Mouse (Mus musculus) liver, embryonic 15.5 days (tissue): ENCODE measurements around the gene Ccnyl1. TPM values are rescaled to one million over a fixed set of nuclear protein-coding genes. Genes with fewer than 3 reads are reported as not detected.

Experiments used
- ATAC-seq: fragments of 200-750 bp; cut with Nextera tagmentation; 2 replicates; pipeline ENCODE4 v1.8.0; 2017; ENCODE audit warnings: moderate number of reproducible peaks, mild to moderate bottlenecking, moderate library complexity; ENCODE audit not compliant: insufficient read depth
- H3K27ac ChIP-seq: fragments of 300-500 bp; sonication (generic); replicated peaks from 2 replicates; pipeline ENCODE4 v1.5.1; 2015; ENCODE audit warnings: mild to moderate bottlenecking, inconsistent platforms
- H3K27me3 ChIP-seq: fragments of 300-500 bp; sonication (generic); 2 replicates; pipeline ENCODE4 v1.6.1; 2015; ENCODE audit warnings: mild to moderate bottlenecking, inconsistent platforms
- H3K36me3 ChIP-seq: fragments of 300-500 bp; sonication (generic); replicated peaks from 2 replicates; pipeline ENCODE4 v1.6.1; 2015; ENCODE audit warnings: moderate library complexity, mild to moderate bottlenecking, inconsistent platforms
- H3K4me1 ChIP-seq: fragments of 300-500 bp; sonication (generic); replicated peaks from 2 replicates; pipeline ENCODE4 v1.6.1; 2015; ENCODE audit warnings: inconsistent platforms
- H3K4me2 ChIP-seq: fragments of 300-500 bp; sonication (generic); 2 replicates; pipeline ENCODE4 v1.6.1; 2015; ENCODE audit warnings: moderate library complexity, mild to moderate bottlenecking, inconsistent platforms
- H3K4me3 ChIP-seq: fragments of 300-500 bp; sonication (generic); replicated peaks from 2 replicates; pipeline ENCODE4 v1.5.1; 2015; ENCODE audit warnings: mild to moderate bottlenecking, inconsistent platforms
- H3K9ac ChIP-seq: fragments of 300-500 bp; sonication (generic); 2 replicates; pipeline ENCODE4 v1.6.1; 2015; ENCODE audit warnings: moderate library complexity, mild to moderate bottlenecking, inconsistent platforms
- H3K9me3 ChIP-seq: fragments of 300-500 bp; sonication (generic); replicated peaks from 2 replicates; pipeline ENCODE4 v1.6.1; 2016; ENCODE audit warnings: inconsistent platforms
- WGBS: fragments of 180-500 bp; shearing (Covaris S2); methylation state at CpG from one replicate; pipeline ENCODE4 v1.1.7; 2015; ENCODE audit warnings: mixed read lengths; ENCODE audit not compliant: insufficient replicate concordance; 5-methylcytosine and 5-hydroxymethylcytosine counted together
- polyA plus RNA-seq: library from polyadenylated mRNA; unstranded; fragments of >200 nt; fragmentation: Nextera tagmentation; extraction: Ambion mirVana; gene quantifications from 2 replicates; pipeline ENCODE4 v1.2.1, GENCODE M21; 2015

Gene Ccnyl1
- polyA plus RNA-seq, 1 experiment from 2014 or later, result 0.98 TPM

DNA sequence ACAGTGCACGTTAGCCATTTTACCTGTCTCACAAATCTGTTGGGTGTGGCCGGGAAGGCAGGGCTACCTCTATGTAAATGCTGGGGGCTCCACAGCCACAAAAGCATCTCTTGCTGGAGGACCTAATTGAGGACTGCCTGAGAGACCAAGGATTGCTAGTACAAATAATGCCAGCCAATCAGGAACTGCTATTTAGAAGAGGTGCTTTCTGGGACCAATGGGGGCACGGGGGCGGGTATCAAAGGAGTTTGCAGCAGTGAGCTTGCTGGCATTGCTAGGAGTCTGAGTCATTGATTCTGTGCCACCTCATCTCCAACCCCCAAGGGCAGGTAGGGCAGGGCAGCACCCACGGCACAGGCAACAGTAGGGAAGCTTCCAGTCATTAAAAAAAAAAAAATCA, 16.3 kb upstream of the Ccnyl1 start:
- no peaks in the 10 kb centered on the region for H3K4me1 ChIP-seq
- no peak overlapping the region for H3K9ac ChIP-seq
- no peaks in the 10 kb centered on the region for H3K9me3 ChIP-seq
- no peak overlapping the region for H3K27ac ChIP-seq
- WGBS, result 75% methylated on average over 5 of the region's 5 CpGs
- no peaks in the 10 kb centered on the region for H3K27me3 ChIP-seq
- ATAC-seq, result no peak
- no peak overlapping the region for H3K4me3 ChIP-seq
- H3K4me2 ChIP-seq, result no peak overlapping the region
- H3K36me3 ChIP-seq, result no peaks in the 10 kb centered on the region

- no peak for ATAC-seq
- 66% methylated on average over 6 of the region's 6 CpGs for WGBS
- H3K9me3 ChIP-seq, result no peaks in the 10 kb centered on the region
Measured at GRCm38 (mm10) chr1:64676060-64676839, 14.0 kb upstream of the Ccnyl1 start.

DNA sequence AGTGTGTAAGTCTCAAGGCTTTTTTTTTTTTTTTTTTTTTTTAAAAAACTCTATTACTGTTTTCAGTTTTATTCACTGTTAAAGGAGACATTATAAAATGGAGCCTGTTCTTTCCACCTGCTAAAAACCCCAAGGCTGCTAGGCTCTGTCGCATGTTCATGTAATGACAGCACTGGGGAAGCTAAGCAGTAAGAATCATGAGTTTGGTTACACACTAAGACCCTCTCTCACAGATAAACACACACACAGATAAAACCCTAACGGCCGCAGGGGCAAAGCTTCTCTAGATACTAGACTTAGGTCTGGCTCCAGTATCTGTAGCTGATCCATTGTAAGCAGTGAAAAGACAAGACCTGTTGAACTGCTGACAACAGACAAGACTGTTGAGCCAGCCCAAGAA, 8.8 kb upstream of the Ccnyl1 start:
- Histone ChIP-seq H3K9ac (no peak overlapping the region), H3K4me1 (peaks cover 9% of the 10 kb centered on the region), H3K4me3 (no peak overlapping the region), H3K4me2 (no peak overlapping the region), H3K27me3 (no peaks in the 10 kb centered on the region), H3K36me3 (no peaks in the 10 kb centered on the region), H3K9me3 (no peaks in the 10 kb centered on the region), H3K27ac (no peak overlapping the region)
- peak; percentile 34; the same call in 1 of the 2 replicates for ATAC-seq
- 28% methylated on average over 3 of the region's 3 CpGs for WGBS

More at GRCm38 (mm10) chr1:64676060-64676839, 14.0 kb upstream of the Ccnyl1 start:
- no peak overlapping the region for H3K4me2 ChIP-seq
- no peaks in the 10 kb centered on the region for H3K27me3 ChIP-seq
- H3K4me3 ChIP-seq, result no peak overlapping the region
- no peak overlapping the region for H3K9ac ChIP-seq
- H3K4me1 ChIP-seq, result no peaks in the 10 kb centered on the region
- H3K27ac ChIP-seq, result no peak overlapping the region
- H3K36me3 ChIP-seq, result no peaks in the 10 kb centered on the region

GRCm38 (mm10) chr1:64683039-64683438, 7.2 kb upstream of the Ccnyl1 start:
- WGBS, result 85% methylated on average over 3 of the region's 3 CpGs
- Histone ChIP-seq H3K9ac (no peak overlapping the region), H3K4me3 (no peak overlapping the region), H3K27ac (no peak overlapping the region), H3K36me3 (no peaks in the 10 kb centered on the region), H3K9me3 (no peaks in the 10 kb centered on the region), H3K27me3 (no peaks in the 10 kb centered on the region), H3K4me1 (peaks cover 11% of the 10 kb centered on the region), H3K4me2 (no peak overlapping the region)
- no peak for ATAC-seq

DNA sequence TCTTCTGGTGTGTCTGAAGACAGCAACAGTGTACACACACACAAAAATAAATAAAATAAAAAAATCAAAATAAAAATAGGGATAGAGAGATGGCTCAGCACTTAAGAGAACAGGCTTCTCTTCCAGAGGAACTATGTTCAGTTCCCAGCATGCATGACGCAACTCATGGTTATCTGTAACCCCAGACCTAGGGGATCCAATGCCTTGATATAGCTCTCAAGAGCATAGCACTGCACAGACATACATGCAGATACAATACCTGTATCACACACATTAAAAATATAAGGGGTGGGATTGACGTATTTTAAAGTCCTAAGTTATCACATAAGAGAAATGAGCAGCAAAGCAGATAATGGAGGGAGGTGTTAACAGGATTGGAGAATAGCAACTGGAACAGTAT, 5.8 kb upstream of the Ccnyl1 start:
- H3K9ac ChIP-seq, result no peak overlapping the region
- H3K4me2 ChIP-seq, result no peak overlapping the region
- peak; percentile 47; the same call in 1 of the 2 replicates for ATAC-seq
- no peaks in the 10 kb centered on the region for H3K9me3 ChIP-seq
- no peak overlapping the region for H3K27ac ChIP-seq
- H3K4me1 ChIP-seq, result peaks cover 21% of the 10 kb centered on the region
- no peak overlapping the region for H3K4me3 ChIP-seq
- 40% methylated on average over 2 of the region's 2 CpGs for WGBS
- no peaks in the 10 kb centered on the region for H3K36me3 ChIP-seq
- no peaks in the 10 kb centered on the region for H3K27me3 ChIP-seq

GRCm38 (mm10) chr1:64688046-64688445, 2.2 kb upstream of the Ccnyl1 start:
- no peak overlapping the region for H3K9ac ChIP-seq
- WGBS, result 78% methylated on average over 4 of the region's 4 CpGs
- no peaks in the 10 kb centered on the region for H3K36me3 ChIP-seq
- peaks cover 43% of the 10 kb centered on the region for H3K4me1 ChIP-seq
- H3K9me3 ChIP-seq, result no peaks in the 10 kb centered on the region
- H3K27me3 ChIP-seq, result no peaks in the 10 kb centered on the region
- ATAC-seq, result no peak
- no peak overlapping the region for H3K4me3 ChIP-seq
- H3K27ac ChIP-seq, result no peak overlapping the region
- H3K4me2 ChIP-seq, result no peak overlapping the region

DNA sequence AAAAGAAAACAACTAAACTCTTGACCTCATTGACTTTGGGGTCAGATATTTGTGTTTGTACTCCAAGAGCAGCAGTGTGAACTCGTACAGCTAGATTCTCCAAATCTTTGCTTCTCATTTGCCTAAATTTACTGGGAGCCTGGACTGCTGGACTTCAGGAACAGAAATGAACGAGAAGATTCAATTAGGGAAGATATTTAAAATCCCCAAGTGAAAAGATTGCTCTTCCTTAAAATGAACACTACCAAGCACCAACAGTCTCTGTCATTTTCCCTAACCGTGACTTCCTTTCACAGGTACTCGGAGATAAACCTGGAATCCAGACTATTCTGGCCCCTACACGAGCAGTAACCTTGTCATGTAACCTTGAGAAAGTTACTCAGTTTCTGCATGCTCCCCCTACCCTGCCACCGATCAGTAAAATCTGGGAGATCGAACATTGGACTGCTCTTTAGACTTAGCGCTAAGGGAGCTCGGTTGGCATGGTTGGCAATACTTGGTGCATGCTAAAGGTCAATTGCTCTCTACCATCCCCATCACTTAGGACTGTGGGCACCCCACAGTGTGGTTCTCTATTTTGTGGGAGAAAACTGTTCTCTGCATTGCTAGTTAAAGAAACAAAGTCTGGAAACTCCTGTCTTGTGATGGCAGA, 568 bp upstream of the Ccnyl1 start:
- ATAC-seq, result no peak
- 0 out of 2 replicates have a peak, but pooled peaks cover 2% of the 10 kb centered on the region for H3K27me3 ChIP-seq
- H3K4me1 ChIP-seq, result peaks cover 37% of the 10 kb centered on the region
- H3K4me3 ChIP-seq, result peak overlapping the region; percentile 73
- H3K9ac ChIP-seq, result peak overlapping the region; percentile 70
- peak overlapping the region; percentile 99 for H3K4me2 ChIP-seq
- no peaks in the 10 kb centered on the region for H3K9me3 ChIP-seq
- H3K27ac ChIP-seq, result peak overlapping the region; percentile 86
- 17% methylated on average over 9 of the region's 9 CpGs for WGBS
- no peaks in the 10 kb centered on the region for H3K36me3 ChIP-seq

GRCm38 (mm10) chr1:64691121-64691551, 881 bp downstream of the Ccnyl1 start:
- Histone ChIP-seq H3K4me2 (peak overlapping the region; percentile 99), H3K27me3 (0 out of 2 replicates have a peak, but pooled peaks cover 2% of the 10 kb centered on the region), H3K9ac (peak overlapping the region; percentile 85), H3K36me3 (no peaks in the 10 kb centered on the region), H3K9me3 (no peaks in the 10 kb centered on the region), H3K27ac (peak overlapping the region; percentile 82), H3K4me3 (peak overlapping the region; percentile 73), H3K4me1 (peaks cover 34% of the 10 kb centered on the region)
- 0% methylated on average over 52 of the region's 55 CpGs for WGBS
- peak; percentile 9 for ATAC-seq

DNA sequence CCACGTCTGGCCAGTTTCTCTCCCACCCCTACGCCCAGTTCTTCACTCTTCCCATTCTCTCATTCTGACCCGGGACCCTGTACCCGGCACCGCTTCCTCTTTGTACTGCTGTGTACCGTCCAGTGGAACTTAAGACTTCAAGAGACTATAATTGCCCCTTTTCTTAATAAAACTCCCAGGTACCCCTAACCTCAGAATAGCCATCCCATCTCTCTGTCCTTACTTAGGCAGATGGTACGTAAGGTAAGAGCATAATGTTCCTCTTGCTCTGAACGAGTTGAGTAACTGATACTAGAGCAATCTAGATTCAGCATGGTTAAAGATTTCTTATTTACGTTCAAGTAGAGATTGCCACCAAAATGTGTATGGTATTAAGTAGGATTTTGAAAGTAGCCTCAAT, 1.3 kb downstream of the Ccnyl1 start:
- no peaks in the 10 kb centered on the region for H3K9me3 ChIP-seq
- H3K4me2 ChIP-seq, result peak overlapping the region; percentile 99
- H3K36me3 ChIP-seq, result no peaks in the 10 kb centered on the region
- H3K27ac ChIP-seq, result peak overlapping the region; percentile 82; the same call in 1 of the 2 replicates
- peak overlapping the region; percentile 85 for H3K9ac ChIP-seq
- H3K4me3 ChIP-seq, result peak overlapping the region; percentile 73
- no peak for ATAC-seq
- peaks cover 34% of the 10 kb centered on the region for H3K4me1 ChIP-seq
- 0 out of 2 replicates have a peak, but pooled peaks cover 2% of the 10 kb centered on the region for H3K27me3 ChIP-seq
- WGBS, result 7% methylated on average over 9 of the region's 9 CpGs

GRCm38 (mm10) chr1:64695156-64695555, 4.9 kb downstream of the Ccnyl1 start:
- 77% methylated on average over 3 of the region's 3 CpGs for WGBS
- Histone ChIP-seq H3K4me3 (no peak overlapping the region), H3K4me1 (peaks cover 15% of the 10 kb centered on the region), H3K9ac (no peak overlapping the region), H3K4me2 (no peak overlapping the region), H3K9me3 (no peaks in the 10 kb centered on the region), H3K36me3 (no peaks in the 10 kb centered on the region), H3K27me3 (0 out of 2 replicates have a peak, but pooled peaks cover 2% of the 10 kb centered on the region), H3K27ac (no peak overlapping the region)
- no peak for ATAC-seq

DNA sequence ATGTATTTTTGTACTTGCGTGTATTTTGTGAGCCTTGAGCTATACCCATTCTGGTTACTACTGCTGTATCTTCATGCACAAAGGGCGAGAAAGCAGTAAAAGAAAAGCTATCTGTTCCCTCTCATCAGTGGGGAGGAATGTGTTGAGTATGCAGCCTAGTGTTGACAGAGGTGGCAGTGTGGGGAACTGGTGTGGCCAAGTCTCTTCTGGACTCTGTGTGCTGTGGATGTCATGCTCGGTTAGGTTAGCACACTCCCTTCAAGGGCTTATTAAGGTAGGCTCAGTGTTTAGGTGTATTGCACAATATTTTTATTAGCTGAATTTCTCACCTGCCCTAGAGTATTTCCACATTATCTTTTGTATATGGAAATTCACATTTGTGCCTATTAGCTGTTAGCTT, 11.5 kb downstream of the Ccnyl1 start:
- no peak for ATAC-seq
- WGBS, result 64% methylated on average over 3 of the region's 3 CpGs
- no peaks in the 10 kb centered on the region for H3K27me3 ChIP-seq
- H3K27ac ChIP-seq, result no peak overlapping the region
- peaks cover 14% of the 10 kb centered on the region for H3K4me1 ChIP-seq
- H3K9me3 ChIP-seq, result no peaks in the 10 kb centered on the region
- H3K36me3 ChIP-seq, result no peaks in the 10 kb centered on the region
- no peak overlapping the region for H3K4me2 ChIP-seq
- no peak overlapping the region for H3K9ac ChIP-seq
- H3K4me3 ChIP-seq, result no peak overlapping the region
